Mouse (Mus musculus) kidney, embryonic 16.5 days (tissue): ENCODE results near the gene Hoxc8. TPM values are rescaled to one million over a fixed set of nuclear protein-coding genes. Genes with fewer than 3 reads are reported as not detected.

ENCODE experiments used
- ATAC-seq: fragments of 200-750 bp; cut with Nextera tagmentation; 2 replicates; pipeline ENCODE4 v1.8.0; 2017; ENCODE audit warnings: moderate TSS enrichment; ENCODE audit not compliant: low FRiP score, low TSS enrichment
- H3K27ac ChIP-seq: fragments of 300-500 bp; sonication (generic); 2 replicates; pipeline ENCODE4 v1.5.1; 2014; ENCODE audit warnings: low read length
- H3K27me3 ChIP-seq: fragments of 300-500 bp; sonication (generic); 2 replicates; pipeline ENCODE4 v1.6.1; 2014; ENCODE audit warnings: low read length, control low read depth, mixed read lengths; ENCODE audit not compliant: insufficient read depth
- H3K36me3 ChIP-seq: fragments of 300-500 bp; sonication (generic); 2 replicates; pipeline ENCODE4 v1.6.1; 2014; ENCODE audit warnings: low read length, control low read depth, mixed read lengths; ENCODE audit not compliant: insufficient read depth
- H3K4me1 ChIP-seq: fragments of 300-500 bp; sonication (generic); 2 replicates; pipeline ENCODE4 v1.6.1; 2014; ENCODE audit warnings: low read length, control low read depth, mixed read lengths; ENCODE audit not compliant: insufficient read depth
- H3K4me2 ChIP-seq: fragments of 300-500 bp; sonication (generic); replicated peaks from 2 replicates; pipeline ENCODE4 v1.6.1; 2014; ENCODE audit warnings: low read depth, low read length
- H3K4me3 ChIP-seq: fragments of 300-500 bp; sonication (generic); 2 replicates; pipeline ENCODE4 v1.5.1; 2014; ENCODE audit warnings: mild to moderate bottlenecking, low read length
- H3K9ac ChIP-seq: fragments of 300-500 bp; sonication (generic); replicated peaks from 2 replicates; pipeline ENCODE4 v1.6.1; 2014; ENCODE audit warnings: low read length
- H3K9me3 ChIP-seq: fragments of 300-500 bp; sonication (generic); 2 replicates; pipeline ENCODE4 v1.6.1; 2016; ENCODE audit warnings: low read length, control low read depth
- WGBS: fragments of 180-500 bp; shearing (Covaris S2); extraction: QIAGEN DNeasy Blood & Tissue Kit; methylation state at CpG from one replicate; pipeline ENCODE4 v1.1.7; 2014; 5-methylcytosine and 5-hydroxymethylcytosine counted together
- polyA plus RNA-seq: library from polyadenylated mRNA; unstranded; fragments of >200 nt; fragmentation: Nextera tagmentation; extraction: Ambion mirVana; gene quantifications from 2 replicates; pipeline ENCODE4 v1.2.1, GENCODE M21; 2015

Hoxc8 gene
- polyA plus RNA-seq, 1 experiment from 2014 or later, result 6.6 TPM

DNA sequence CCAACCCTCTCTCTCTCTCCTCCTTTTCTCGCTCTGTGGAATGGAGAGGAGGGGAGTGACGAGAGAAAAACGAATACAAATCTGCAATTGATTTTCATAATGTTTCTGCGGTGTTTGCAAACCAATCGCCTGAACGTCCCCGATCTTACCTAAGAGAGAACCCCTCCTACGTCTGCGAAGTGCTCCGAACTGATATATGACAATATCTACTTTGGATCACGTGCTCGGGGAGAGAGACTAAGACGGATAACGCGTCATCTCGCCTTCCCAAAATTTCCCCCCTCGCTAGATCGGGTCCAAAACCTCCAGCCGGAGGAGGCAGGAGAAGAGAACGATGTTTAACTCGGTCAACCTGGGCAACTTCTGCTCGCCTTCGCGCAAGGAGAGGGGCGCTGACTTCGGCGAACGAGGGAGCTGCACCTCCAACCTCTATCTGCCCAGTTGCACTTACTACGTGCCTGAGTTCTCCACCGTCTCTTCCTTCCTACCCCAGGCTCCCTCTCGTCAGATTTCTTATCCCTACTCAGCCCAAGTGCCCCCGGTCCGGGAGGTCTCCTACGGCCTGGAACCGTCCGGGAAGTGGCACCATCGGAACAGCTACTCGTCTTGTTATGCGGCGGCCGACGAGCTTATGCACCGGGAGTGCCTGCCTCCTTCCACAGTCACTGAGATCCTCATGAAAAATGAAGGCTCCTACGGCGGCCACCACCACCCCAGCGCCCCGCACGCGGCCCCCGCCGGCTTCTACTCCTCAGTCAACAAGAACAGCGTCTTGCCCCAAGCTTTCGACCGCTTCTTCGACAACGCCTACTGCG, 36.0 kb upstream of the Hoxc8 start, which contains the start of gene Hoxc11:
TSS of gene Hoxc11 (plus strand) at position 236 of the 815 bp plus-strand sequence.
- peak; percentile 25; the same call in 1 of the 2 replicates for ATAC-seq
- Histone ChIP-seq H3K27me3 (peaks cover 65% of the 10 kb centered on the region), H3K4me1 (peaks cover 33% of the 10 kb centered on the region), H3K27ac (peak within 1 kb of the TSS; percentile 91), H3K36me3 (no peaks in the 10 kb centered on the region), H3K4me3 (peak within 1 kb of the TSS; percentile 62), H3K9ac (peak within 1 kb of the TSS; percentile 88), H3K9me3 (no peaks in the 10 kb centered on the region), H3K4me2 (peak within 1 kb of the TSS; percentile 83)
- under 1% methylated on average over 57 of the region's 57 CpGs for WGBS

DNA sequence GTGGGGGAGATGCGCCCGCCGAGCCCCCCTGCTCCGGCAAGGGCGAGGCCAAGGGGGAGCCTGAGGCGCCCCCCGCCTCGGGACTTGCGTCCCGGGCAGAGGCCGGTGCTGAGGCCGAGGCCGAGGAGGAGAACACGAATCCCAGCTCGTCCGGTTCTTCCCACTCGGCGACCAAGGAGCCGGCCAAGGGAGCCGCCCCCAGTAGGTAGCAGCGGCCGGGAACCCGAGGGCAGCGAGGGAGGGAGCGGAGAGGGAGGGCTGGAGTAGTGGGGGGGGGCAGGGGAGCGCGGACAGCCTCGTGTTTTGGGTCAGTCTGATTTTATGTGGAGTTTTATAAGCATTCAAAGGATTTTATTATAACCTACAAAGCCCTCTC, 35.4 kb upstream of the Hoxc8 start:
- Histone ChIP-seq H3K36me3 (no peaks in the 10 kb centered on the region), H3K4me1 (peaks cover 35% of the 10 kb centered on the region), H3K4me2 (peak overlapping the region; percentile 83), H3K4me3 (peak overlapping the region; percentile 62), H3K27ac (peak overlapping the region; percentile 91), H3K9ac (peak overlapping the region; percentile 88), H3K9me3 (no peaks in the 10 kb centered on the region), H3K27me3 (peaks cover 59% of the 10 kb centered on the region)
- WGBS, result under 1% methylated on average over 28 of the region's 28 CpGs
- ATAC-seq, result peak; percentile 20; the same call in 1 of the 2 replicates

DNA sequence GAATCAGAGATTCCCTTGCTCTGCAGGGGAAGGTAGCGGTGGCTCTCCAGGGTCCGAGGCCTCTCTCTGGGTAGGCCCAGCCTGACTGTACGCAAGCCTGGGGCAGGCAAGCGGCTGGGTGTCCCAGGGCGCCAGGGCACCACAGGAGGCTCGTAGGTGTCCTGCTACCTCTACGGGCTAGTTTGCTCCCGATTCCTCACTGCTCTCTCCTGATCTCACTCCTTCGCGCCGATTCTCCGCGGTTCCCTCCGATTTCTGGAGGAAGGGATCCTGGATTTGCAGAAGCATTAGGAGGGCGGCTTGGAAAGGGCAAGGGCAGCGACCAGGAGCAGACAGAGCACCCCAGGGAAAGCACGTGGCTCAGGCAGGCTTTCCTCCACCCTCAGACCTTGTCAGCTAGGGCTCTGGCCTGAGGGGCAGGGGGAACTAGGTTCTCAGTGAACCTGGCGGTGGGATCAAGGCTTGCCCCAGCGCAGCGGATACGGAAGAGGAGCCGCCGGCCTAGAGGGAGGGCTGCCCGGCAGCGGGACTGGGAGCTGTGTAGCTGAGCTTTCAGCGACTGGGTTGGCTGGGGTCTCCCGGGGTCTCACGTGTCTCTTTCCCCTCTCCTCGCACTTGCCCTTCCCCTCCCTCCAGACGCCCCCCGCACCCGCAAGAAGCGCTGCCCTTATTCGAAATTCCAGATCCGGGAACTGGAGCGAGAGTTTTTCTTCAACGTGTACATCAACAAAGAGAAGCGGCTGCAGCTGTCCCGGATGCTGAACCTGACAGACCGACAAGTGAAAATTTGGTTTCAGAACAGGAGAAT, 34.4 kb upstream of the Hoxc8 start:
- Histone ChIP-seq H3K9ac (peak overlapping the region; percentile 88), H3K36me3 (no peaks in the 10 kb centered on the region), H3K27me3 (peaks cover 50% of the 10 kb centered on the region), H3K4me1 (peaks cover 43% of the 10 kb centered on the region), H3K4me2 (peak overlapping the region; percentile 83), H3K27ac (peak overlapping the region; percentile 91), H3K9me3 (no peaks in the 10 kb centered on the region), H3K4me3 (peak overlapping the region; percentile 62)
- WGBS, result under 1% methylated on average over 39 of the region's 40 CpGs
- ATAC-seq, result peak; percentile 23; the same call in 1 of the 2 replicates

DNA sequence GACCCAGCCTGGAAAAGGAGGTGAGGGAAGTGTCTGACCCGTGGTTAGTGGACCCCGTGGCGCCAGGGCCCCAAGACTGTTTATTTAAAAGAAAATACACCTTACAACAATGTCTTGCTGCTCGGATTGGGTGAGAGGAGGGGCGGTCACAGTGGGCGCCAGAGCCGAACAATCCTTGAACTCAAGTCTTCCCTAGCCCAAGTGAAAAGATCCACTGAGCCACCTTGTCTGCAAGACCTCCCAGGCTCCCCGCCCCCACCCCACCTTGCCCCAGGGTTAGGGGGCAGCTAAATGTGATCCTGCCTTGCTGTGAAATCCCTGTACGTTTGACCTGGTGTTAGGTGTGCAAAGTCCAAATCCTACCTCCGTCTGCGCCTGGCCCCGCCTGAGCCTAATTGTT, 33.5 kb upstream of the Hoxc8 start:
- peaks cover 44% of the 10 kb centered on the region for H3K27me3 ChIP-seq
- H3K4me3 ChIP-seq, result peak overlapping the region; percentile 62
- WGBS, result 12% methylated on average over 12 of the region's 12 CpGs
- H3K36me3 ChIP-seq, result no peaks in the 10 kb centered on the region
- H3K27ac ChIP-seq, result peak overlapping the region; percentile 91
- H3K4me2 ChIP-seq, result peak overlapping the region; percentile 83
- H3K9ac ChIP-seq, result peak overlapping the region; percentile 88
- ATAC-seq, result 0 out of 2 replicates have a peak, but pooled peaks have one; percentile 5
- no peaks in the 10 kb centered on the region for H3K9me3 ChIP-seq
- H3K4me1 ChIP-seq, result peaks cover 46% of the 10 kb centered on the region

DNA sequence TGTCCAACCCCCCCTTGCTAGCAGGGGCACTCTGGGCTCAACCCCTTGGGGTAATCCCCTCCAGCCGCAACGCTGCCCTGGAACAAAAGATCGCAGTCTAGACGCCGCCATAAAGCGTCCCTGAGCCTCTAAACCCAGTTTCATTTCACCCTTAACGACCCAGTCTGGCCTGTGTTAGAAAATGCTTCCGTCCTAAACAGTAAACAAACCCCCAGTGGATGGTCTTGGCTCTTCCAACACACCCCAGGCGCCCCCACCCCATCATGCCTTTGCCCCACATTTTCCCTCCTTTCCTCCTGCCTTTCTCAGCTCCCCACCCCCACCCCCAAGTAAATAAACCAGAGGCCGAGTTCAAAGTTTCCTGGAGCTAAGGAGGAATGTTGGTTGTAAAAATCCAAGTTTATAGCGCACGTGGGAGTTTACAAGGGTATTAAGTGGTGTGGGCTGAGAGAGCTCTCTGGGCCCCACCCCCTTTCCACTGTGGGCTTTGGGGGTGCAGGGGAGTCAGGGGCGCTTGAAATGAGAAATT, 30.7 kb upstream of the Hoxc8 start:
- under 1% methylated on average over 13 of the region's 13 CpGs for WGBS
- peak overlapping the region; percentile 38 for H3K4me3 ChIP-seq
- H3K27me3 ChIP-seq, result peaks cover 27% of the 10 kb centered on the region; the same call in 1 of the 2 replicates
- H3K36me3 ChIP-seq, result no peaks in the 10 kb centered on the region
- peak overlapping the region; percentile 47 for H3K4me2 ChIP-seq
- peak; percentile 55 for ATAC-seq
- H3K9me3 ChIP-seq, result no peaks in the 10 kb centered on the region
- peak overlapping the region; percentile 70 for H3K9ac ChIP-seq
- peaks cover 52% of the 10 kb centered on the region for H3K4me1 ChIP-seq
- peak overlapping the region; percentile 95 for H3K27ac ChIP-seq

DNA sequence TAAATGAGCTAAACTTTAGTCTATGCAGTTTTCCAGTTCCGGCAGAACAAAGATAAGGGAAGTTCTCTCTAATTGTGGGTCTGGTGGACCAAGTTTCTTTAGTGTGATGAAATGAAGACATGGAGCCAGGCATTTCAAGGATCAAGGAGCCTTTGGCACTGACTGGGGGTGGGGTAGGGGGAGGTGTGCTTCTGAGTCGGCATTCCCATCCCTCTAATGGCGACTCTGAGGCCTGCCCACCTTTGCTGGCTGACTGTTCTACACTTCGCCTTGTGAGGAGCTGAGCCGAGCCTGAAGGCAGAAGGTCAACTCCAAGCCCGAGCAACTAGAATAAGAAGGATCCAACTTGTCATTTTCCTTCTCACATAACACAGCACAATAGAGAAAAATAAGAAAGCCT, 28.7 kb upstream of the Hoxc8 start:
- Histone ChIP-seq H3K4me2 (peak overlapping the region; percentile 47), H3K27ac (peak overlapping the region; percentile 94), H3K4me1 (peaks cover 43% of the 10 kb centered on the region), H3K9me3 (no peaks in the 10 kb centered on the region), H3K4me3 (peak overlapping the region; percentile 35), H3K36me3 (no peaks in the 10 kb centered on the region), H3K27me3 (peaks cover 26% of the 10 kb centered on the region; the same call in 1 of the 2 replicates), H3K9ac (peak overlapping the region; percentile 66)
- WGBS, result 7% methylated on average over 6 of the region's 6 CpGs
- no peak for ATAC-seq

DNA sequence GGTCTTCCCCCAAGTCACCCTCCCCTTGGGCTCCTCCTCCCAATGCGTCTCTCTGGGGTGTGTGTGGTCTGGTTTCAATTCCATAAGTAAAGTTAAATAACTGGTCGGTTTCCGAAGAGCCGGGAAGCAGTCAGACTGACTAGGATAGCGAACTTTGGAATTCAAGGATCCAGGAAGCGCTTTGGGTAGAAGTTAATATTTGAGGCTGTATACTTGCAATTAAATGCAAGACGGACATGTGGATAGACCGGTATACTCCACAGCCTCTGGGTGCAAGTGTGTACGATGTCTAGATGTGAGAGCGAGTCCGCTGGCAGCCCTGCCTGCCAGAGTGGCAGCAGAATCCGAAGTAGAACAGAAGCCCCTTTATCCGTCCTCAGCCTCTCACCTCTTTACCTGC, 27.9 kb upstream of the Hoxc8 start:
- ATAC-seq, result no peak

DNA sequence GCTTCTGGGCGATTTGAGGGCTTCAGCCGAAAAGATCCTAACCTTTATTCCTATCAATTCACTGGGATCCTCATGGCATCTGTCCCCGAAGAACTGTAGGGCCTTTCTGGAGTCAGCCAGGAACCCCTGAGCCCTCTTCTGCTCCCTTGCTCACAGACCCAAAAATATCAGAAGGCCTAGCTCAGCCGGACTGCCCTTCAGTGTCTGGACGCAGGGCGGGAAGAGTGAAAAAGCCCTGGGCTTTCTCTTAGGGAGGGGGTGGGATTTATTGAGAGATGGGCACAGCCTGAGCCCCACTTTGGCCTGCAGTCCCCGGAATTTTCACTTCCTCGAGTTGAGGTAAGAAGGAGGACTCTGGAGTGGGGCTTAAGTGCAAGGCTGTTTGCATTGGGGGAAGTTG, 27.1 kb upstream of the Hoxc8 start:
- H3K4me1 ChIP-seq, result peaks cover 27% of the 10 kb centered on the region
- peak overlapping the region; percentile 79 for H3K9ac ChIP-seq
- H3K9me3 ChIP-seq, result no peaks in the 10 kb centered on the region
- no peaks in the 10 kb centered on the region for H3K36me3 ChIP-seq
- peak overlapping the region; percentile 84 for H3K4me2 ChIP-seq
- WGBS, result 13% methylated on average over 8 of the region's 8 CpGs
- H3K27me3 ChIP-seq, result peaks cover 15% of the 10 kb centered on the region; the same call in 1 of the 2 replicates
- H3K4me3 ChIP-seq, result peak overlapping the region; percentile 65
- no peak for ATAC-seq
- H3K27ac ChIP-seq, result peak overlapping the region; percentile 92

More for the DNA sequence above, 27.9 kb upstream of the Hoxc8 start:
- Histone ChIP-seq H3K27me3 (peaks cover 21% of the 10 kb centered on the region; the same call in 1 of the 2 replicates), H3K27ac (peak overlapping the region; percentile 92), H3K36me3 (no peaks in the 10 kb centered on the region), H3K9me3 (no peaks in the 10 kb centered on the region), H3K4me1 (peaks cover 35% of the 10 kb centered on the region), H3K4me3 (peak overlapping the region; percentile 65), H3K4me2 (peak overlapping the region; percentile 84), H3K9ac (peak overlapping the region; percentile 79)
- 7% methylated on average over 13 of the region's 13 CpGs for WGBS
